Mouse (Mus musculus) forebrain, embryonic 16.5 days (tissue): Measurements from ENCODE around the gene Sap30bp. TPM values are rescaled to one million over a fixed set of nuclear protein-coding genes. Genes with fewer than 3 reads are reported as not detected.

Source experiments
- ATAC-seq: fragments of 200-750 bp; cut with Nextera tagmentation; 2 replicates; pipeline ENCODE4 v1.8.0; 2017; ENCODE audit warnings: mild to moderate bottlenecking, moderate library complexity
- H3K27ac ChIP-seq: fragments of 300-500 bp; sonication (generic); 2 replicates; pipeline ENCODE4 v1.5.1; 2014; ENCODE audit warnings: low read length, control low read depth
- H3K27me3 ChIP-seq: fragments of 300-500 bp; sonication (generic); replicated peaks from 2 replicates; pipeline ENCODE4 v1.6.1; 2014; ENCODE audit warnings: low read length; ENCODE audit not compliant: control insufficient read depth, insufficient read depth
- H3K36me3 ChIP-seq: fragments of 300-500 bp; sonication (generic); 2 replicates; pipeline ENCODE4 v1.6.1; 2014; ENCODE audit not compliant: control insufficient read depth, insufficient read depth
- H3K4me1 ChIP-seq: fragments of 300-500 bp; sonication (generic); replicated peaks from 2 replicates; pipeline ENCODE4 v1.6.1; 2014; ENCODE audit warnings: low read length; ENCODE audit not compliant: control insufficient read depth, insufficient read depth
- H3K4me2 ChIP-seq: fragments of 300-500 bp; sonication (generic); 2 replicates; pipeline ENCODE4 v1.6.1; 2014; ENCODE audit warnings: mild to moderate bottlenecking, low read length, control low read depth
- H3K4me3 ChIP-seq: fragments of 300-500 bp; sonication (generic); replicated peaks from 2 replicates; pipeline ENCODE4 v1.5.1; 2014; ENCODE audit warnings: mild to moderate bottlenecking, low read length, control low read depth
- H3K9ac ChIP-seq: fragments of 300-500 bp; sonication (generic); replicated peaks from 2 replicates; pipeline ENCODE4 v1.6.1; 2014; ENCODE audit warnings: low read depth, low read length, control low read depth
- H3K9me3 ChIP-seq: fragments of 300-500 bp; sonication (generic); 2 replicates; pipeline ENCODE4 v1.6.1; 2016; ENCODE audit warnings: low read length; ENCODE audit not compliant: control insufficient read depth
- WGBS: fragments of 180-500 bp; shearing (Covaris S2); extraction: QIAGEN DNeasy Blood & Tissue Kit; methylation state at CpG from one replicate; pipeline ENCODE4 v1.1.7; 2014; 5-methylcytosine and 5-hydroxymethylcytosine counted together
- polyA plus RNA-seq: library from polyadenylated mRNA; unstranded; fragments of >200 nt; fragmentation: Nextera tagmentation; extraction: Ambion mirVana; gene quantifications from 2 replicates; pipeline ENCODE4 v1.2.1, GENCODE M21; 2015

Sap30bp gene
- polyA plus RNA-seq, 1 experiment from 2014 or later, result 56.2 TPM

DNA sequence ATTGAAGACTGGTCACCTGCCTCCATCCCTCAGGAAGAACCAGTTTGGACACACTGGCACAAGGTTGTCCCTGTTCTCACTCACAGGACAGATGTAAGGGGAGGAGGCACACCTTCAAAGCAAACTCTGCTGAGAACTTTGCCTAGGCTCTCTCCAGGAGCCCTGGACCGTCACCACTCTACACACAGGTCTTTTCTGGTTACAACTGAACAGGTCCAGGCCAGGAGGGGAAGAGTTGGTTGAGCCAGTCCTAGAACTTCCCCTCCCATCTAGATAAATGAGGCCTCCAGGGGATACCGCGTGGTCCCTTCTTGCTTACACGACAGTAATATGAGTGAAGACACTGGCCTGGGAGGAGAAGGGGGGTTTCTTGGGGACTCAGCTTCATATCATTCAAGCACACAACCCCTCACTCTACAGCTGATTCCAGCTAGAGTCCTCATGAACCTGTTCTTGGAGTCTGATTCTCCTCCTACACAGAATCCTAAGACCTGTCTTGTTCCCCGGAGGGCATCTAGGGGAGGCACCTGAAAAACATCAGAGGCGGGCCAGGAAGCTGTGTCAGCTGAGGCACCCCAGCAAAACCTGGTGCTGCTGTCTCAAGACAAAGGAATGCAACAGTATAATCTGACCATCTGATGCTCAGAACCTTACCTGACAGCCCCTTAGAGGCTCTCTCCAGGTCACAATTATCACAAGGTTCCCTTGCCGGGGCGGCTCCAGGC is 28.7 kb upstream of the Sap30bp start:
- Histone ChIP-seq H3K27me3 (no peaks in the 10 kb centered on the region), H3K4me1 (no peaks in the 10 kb centered on the region), H3K4me3 (no peak overlapping the region), H3K36me3 (no peaks in the 10 kb centered on the region), H3K27ac (no peak overlapping the region), H3K9ac (no peak overlapping the region), H3K4me2 (no peak overlapping the region), H3K9me3 (no peaks in the 10 kb centered on the region)
- WGBS, result 84% methylated on average over 8 of the region's 8 CpGs
- no peak for ATAC-seq

DNA sequence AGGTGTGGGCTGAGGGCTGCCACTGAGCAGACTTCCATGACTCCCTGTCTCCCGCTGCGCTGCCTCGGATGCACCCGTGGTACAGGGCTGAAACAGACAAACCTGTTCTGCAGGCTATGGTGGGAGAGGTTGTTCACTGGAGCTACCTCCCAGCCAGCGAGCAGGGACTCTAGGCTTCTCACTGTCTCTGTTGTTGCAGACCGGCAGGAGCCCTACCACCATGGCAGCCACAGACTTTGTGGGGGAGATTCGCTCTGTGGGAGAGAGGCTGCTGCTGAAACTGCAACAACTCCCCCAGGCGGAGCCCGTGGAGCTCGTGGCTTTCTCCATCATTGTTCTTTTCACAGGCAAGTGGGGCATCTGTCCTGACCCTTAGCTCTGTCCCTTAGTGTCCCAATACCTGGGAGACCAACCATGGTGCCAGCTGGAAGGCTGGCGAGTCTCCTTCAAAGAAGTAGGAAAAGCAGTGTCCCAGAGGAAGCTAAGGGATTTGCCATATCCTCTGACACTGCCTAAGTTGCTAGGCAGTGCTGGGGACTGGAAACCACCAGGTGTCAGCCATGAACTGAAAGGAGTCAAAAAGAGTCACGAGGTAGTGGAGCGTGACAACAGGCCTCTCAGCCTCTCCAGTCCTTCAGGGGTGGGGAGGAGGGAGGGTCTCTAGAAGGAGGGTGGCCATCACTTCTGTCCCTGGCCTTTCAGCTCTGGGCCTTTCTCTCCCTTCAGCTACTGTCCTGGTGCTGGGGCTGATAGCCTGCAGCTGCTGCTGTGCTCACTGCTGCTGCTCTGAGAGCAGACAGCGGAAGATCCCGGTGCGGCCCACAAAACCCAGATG is 27.9 kb upstream of the Sap30bp start:
- no peak overlapping the region for H3K27ac ChIP-seq
- ATAC-seq, result no peak
- H3K36me3 ChIP-seq, result no peaks in the 10 kb centered on the region
- no peak overlapping the region for H3K9ac ChIP-seq
- no peaks in the 10 kb centered on the region for H3K9me3 ChIP-seq
- WGBS, result 61% methylated on average over 16 of the region's 16 CpGs
- no peaks in the 10 kb centered on the region for H3K4me1 ChIP-seq
- no peaks in the 10 kb centered on the region for H3K27me3 ChIP-seq
- no peak overlapping the region for H3K4me2 ChIP-seq
- H3K4me3 ChIP-seq, result no peak overlapping the region

GRCm38 (mm10) chr11:115906116-115906515 is 27.0 kb upstream of the Sap30bp start:
- 73% methylated on average over 3 of the region's 3 CpGs for WGBS
- Histone ChIP-seq H3K27me3 (no peaks in the 10 kb centered on the region), H3K9ac (no peak overlapping the region), H3K4me1 (no peaks in the 10 kb centered on the region), H3K36me3 (no peaks in the 10 kb centered on the region), H3K4me3 (no peak overlapping the region), H3K4me2 (no peak overlapping the region), H3K27ac (no peak overlapping the region), H3K9me3 (no peaks in the 10 kb centered on the region)
- ATAC-seq, result no peak

- ATAC-seq, result no peak
- H3K27me3 ChIP-seq, result no peaks in the 10 kb centered on the region
- H3K4me1 ChIP-seq, result no peaks in the 10 kb centered on the region
- H3K4me3 ChIP-seq, result no peak overlapping the region
- no peak overlapping the region for H3K4me2 ChIP-seq
- 88% methylated on average over 5 of the region's 5 CpGs for WGBS
- no peak overlapping the region for H3K9ac ChIP-seq
- H3K9me3 ChIP-seq, result no peaks in the 10 kb centered on the region
- no peaks in the 10 kb centered on the region for H3K36me3 ChIP-seq
- no peak overlapping the region for H3K27ac ChIP-seq
These were observed 26.6 kb upstream of the Sap30bp start for GRCm38 (mm10) chr11:115906521-115906920.

GRCm38 (mm10) chr11:115911134-115911561 is 21.9 kb upstream of the Sap30bp start:
- ATAC-seq, result no peak
- H3K9me3 ChIP-seq, result no peaks in the 10 kb centered on the region
- no peaks in the 10 kb centered on the region for H3K27me3 ChIP-seq
- no peak overlapping the region for H3K27ac ChIP-seq
- H3K4me3 ChIP-seq, result no peak overlapping the region
- no peak overlapping the region for H3K9ac ChIP-seq
- WGBS, result 96% methylated on average over 5 of the region's 5 CpGs
- H3K4me1 ChIP-seq, result no peaks in the 10 kb centered on the region
- no peak overlapping the region for H3K4me2 ChIP-seq
- peaks cover 5% of the 10 kb centered on the region; the same call in 1 of the 2 replicates for H3K36me3 ChIP-seq

DNA sequence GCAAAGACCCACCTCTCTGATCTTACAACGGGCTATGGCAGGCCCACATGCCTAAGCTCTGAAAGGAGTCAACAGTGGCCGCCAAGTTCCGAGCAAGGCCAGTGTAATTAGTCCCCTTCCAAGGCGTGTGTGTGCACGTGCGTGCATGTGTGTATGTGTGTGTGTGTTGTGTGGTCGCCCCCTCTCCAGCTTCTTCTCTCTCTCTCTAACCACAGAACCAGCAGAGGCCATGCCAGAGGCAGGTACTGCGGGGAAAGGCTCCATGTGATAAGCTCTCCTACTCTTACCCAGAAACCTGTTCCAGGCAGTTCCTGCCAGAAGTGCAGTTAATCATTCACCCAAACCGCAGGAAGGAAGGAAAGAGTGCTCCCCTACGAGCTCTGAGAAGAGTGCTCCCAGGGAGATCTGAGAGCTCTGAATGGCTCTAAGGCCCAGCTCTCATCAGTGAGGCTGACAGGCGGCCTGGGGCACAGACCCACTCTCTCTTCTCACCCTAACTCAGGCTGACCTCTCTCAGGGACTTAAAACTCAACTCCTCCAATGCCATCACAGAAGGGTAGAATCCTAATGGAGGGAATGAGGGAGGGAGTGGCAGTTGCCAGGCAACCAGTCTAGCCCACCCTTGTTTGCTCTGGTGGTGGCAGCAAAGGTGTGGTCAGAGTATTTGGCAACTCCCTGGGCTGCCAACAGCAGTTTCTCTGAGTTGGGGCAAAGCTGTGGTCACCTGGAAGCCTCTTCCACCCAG is 21.3 kb upstream of the Sap30bp start, which contains the start of gene Smim6:
Gene Smim6, plus strand, starts transcription at position 386 of the 745 bp plus-strand sequence.
- Histone ChIP-seq H3K4me3 (no peak within 1 kb of the TSS), H3K4me2 (no peak within 1 kb of the TSS), H3K36me3 (peaks cover 5% of the 10 kb centered on the region; the same call in 1 of the 2 replicates), H3K9me3 (no peaks in the 10 kb centered on the region), H3K9ac (no peak within 1 kb of the TSS), H3K4me1 (no peaks in the 10 kb centered on the region), H3K27me3 (no peaks in the 10 kb centered on the region), H3K27ac (no peak within 1 kb of the TSS)
- ATAC-seq, result no peak
- WGBS, result 89% methylated on average over 11 of the region's 11 CpGs

DNA sequence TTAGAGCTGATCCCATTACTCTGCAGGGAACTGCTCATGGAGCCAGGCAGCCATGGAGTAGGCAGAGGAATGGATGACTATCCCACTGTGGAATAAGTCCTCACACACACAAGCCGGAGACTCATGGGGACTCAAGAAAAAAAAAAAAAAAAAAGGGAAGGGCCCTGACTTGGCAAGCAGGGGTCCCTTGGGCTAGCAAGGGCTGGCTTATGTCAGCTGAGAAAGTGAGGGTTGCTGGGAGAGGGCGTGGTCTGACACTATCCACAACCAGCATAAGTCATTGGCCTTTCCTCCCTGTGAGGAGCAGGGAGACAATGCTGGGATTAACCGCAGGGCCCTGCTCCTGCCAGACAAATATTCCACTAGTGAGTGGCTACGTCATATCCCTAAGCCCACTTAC is 16.5 kb upstream of the Sap30bp start:
- peaks cover 5% of the 10 kb centered on the region; the same call in 1 of the 2 replicates for H3K36me3 ChIP-seq
- 94% methylated on average over 4 of the region's 4 CpGs for WGBS
- H3K27ac ChIP-seq, result no peak overlapping the region
- no peak overlapping the region for H3K4me3 ChIP-seq
- no peak overlapping the region for H3K4me2 ChIP-seq
- H3K4me1 ChIP-seq, result no peaks in the 10 kb centered on the region
- no peak for ATAC-seq
- no peaks in the 10 kb centered on the region for H3K9me3 ChIP-seq
- no peaks in the 10 kb centered on the region for H3K27me3 ChIP-seq
- H3K9ac ChIP-seq, result no peak overlapping the region

- WGBS, result 95% methylated on average over 5 of the region's 5 CpGs
- no peaks in the 10 kb centered on the region for H3K4me1 ChIP-seq
- H3K4me3 ChIP-seq, result no peak overlapping the region
- no peak overlapping the region for H3K9ac ChIP-seq
- no peak overlapping the region for H3K27ac ChIP-seq
- H3K9me3 ChIP-seq, result no peaks in the 10 kb centered on the region
- ATAC-seq, result no peak
- H3K36me3 ChIP-seq, result peaks cover 5% of the 10 kb centered on the region; the same call in 1 of the 2 replicates
- H3K4me2 ChIP-seq, result no peak overlapping the region
- H3K27me3 ChIP-seq, result no peaks in the 10 kb centered on the region
These were observed 14.4 kb upstream of the Sap30bp start for GRCm38 (mm10) chr11:115918637-115919036.

GRCm38 (mm10) chr11:115919073-115919472 is 14.0 kb upstream of the Sap30bp start:
- Histone ChIP-seq H3K36me3 (peaks cover 5% of the 10 kb centered on the region; the same call in 1 of the 2 replicates), H3K4me2 (no peak overlapping the region), H3K9me3 (no peaks in the 10 kb centered on the region), H3K9ac (no peak overlapping the region), H3K27ac (no peak overlapping the region), H3K4me3 (no peak overlapping the region), H3K4me1 (no peaks in the 10 kb centered on the region), H3K27me3 (no peaks in the 10 kb centered on the region)
- WGBS, result 91% methylated on average over 5 of the region's 5 CpGs
- no peak for ATAC-seq
